Mouse (Mus musculus) small intestine, adult 2 months (tissue): ENCODE data around the gene En2. TPM values are rescaled to one million over a fixed set of nuclear protein-coding genes. Genes with fewer than 3 reads are reported as not detected.

Source experiments
- H3K27ac ChIP-seq: fragments of 200-500 bp; 2 replicates; pipeline ENCODE4 v1.5.1; 2012; ENCODE audit warnings: low read depth, low read length, control low read depth, inconsistent platforms; ENCODE audit not compliant: insufficient read depth
- H3K27me3 ChIP-seq: fragments of 200-500 bp; 2 replicates; pipeline ENCODE4 v1.6.1; 2012; ENCODE audit warnings: mild to moderate bottlenecking, moderate library complexity, low read length, inconsistent platforms; ENCODE audit not compliant: control insufficient read depth, insufficient read depth
- H3K36me3 ChIP-seq: fragments of 200-500 bp; 2 replicates; pipeline ENCODE4 v1.6.1; 2012; ENCODE audit warnings: mild to moderate bottlenecking, low read length, control low read depth, inconsistent platforms; ENCODE audit not compliant: control insufficient read depth, insufficient read depth
- H3K4me1 ChIP-seq: fragments of 200-500 bp; 2 replicates; pipeline ENCODE4 v1.6.1; 2012; ENCODE audit warnings: low read length, inconsistent platforms, mixed read lengths; ENCODE audit not compliant: control insufficient read depth, insufficient read depth, insufficient read length
- H3K4me3 ChIP-seq: fragments of 200-500 bp; 2 replicates; pipeline ENCODE4 v1.5.1; 2012; ENCODE audit warnings: low read depth, mild to moderate bottlenecking, control low read depth, inconsistent platforms, low read length, moderate library complexity
- CTCF ChIP-seq: fragments of 200-500 bp; IDR thresholded peaks from 2 replicates; pipeline ENCODE4 v1.5.1; 2012; ENCODE audit warnings: low read depth, mild to moderate bottlenecking, control low read depth, inconsistent platforms, low read length, moderate library complexity, mixed read lengths; ENCODE audit not compliant: insufficient replicate concordance, insufficient read length; ENCODE audit errors: extremely low read depth
- POLR2A ChIP-seq: fragments of 200-500 bp; IDR thresholded peaks from 2 replicates; pipeline ENCODE4 v1.6.1; 2012; ENCODE audit warnings: low read depth, mild to moderate bottlenecking, control low read depth, inconsistent platforms, low read length, moderate library complexity
- WGBS: fragments of 180-500 bp; shearing (Covaris S2); methylation state at CpG from one replicate; pipeline ENCODE4 v1.1.7; 2018; 5-methylcytosine and 5-hydroxymethylcytosine counted together
- polyA plus RNA-seq: library from polyadenylated mRNA; depleted of rRNA; stranded (reverse); fragments of >200 nt; gene quantifications from 2 replicates; pipeline ENCODE4 v1.2.3, GENCODE M21; 2012

Gene En2
- polyA plus RNA-seq, 1 experiment, result not detected

GRCm38 (mm10) chr5:28124321-28125230 lies 40.9 kb upstream of the En2 start:
- Histone ChIP-seq H3K27me3 (peaks cover 50% of the 10 kb centered on the region), H3K36me3 (no peaks in the 10 kb centered on the region)

GRCm38 (mm10) chr5:28128851-28129250 lies 36.6 kb upstream of the En2 start:
- WGBS, result 44% methylated on average over 1 of the region's 1 CpGs
- no peaks in the 10 kb centered on the region for H3K4me1 ChIP-seq
- no peak overlapping the region for H3K27ac ChIP-seq
- H3K4me3 ChIP-seq, result no peak overlapping the region
- no peaks in the 10 kb centered on the region for H3K36me3 ChIP-seq
- peaks cover 24% of the 10 kb centered on the region for H3K27me3 ChIP-seq
- TF ChIP-seq POLR2A (no peak), CTCF (no peak)

More at GRCm38 (mm10) chr5:28124321-28125230, 40.9 kb upstream of the En2 start:
- TF ChIP-seq CTCF (no peak), POLR2A (no peak)
- H3K4me1 ChIP-seq, result no peaks in the 10 kb centered on the region
- WGBS, result 5% methylated on average over 28 of the region's 28 CpGs
- H3K4me3 ChIP-seq, result no peak overlapping the region
- no peak overlapping the region for H3K27ac ChIP-seq

GRCm38 (mm10) chr5:28132231-28132630 lies 33.3 kb upstream of the En2 start:
- TF ChIP-seq POLR2A (no peak), CTCF (no peak)
- H3K27ac ChIP-seq, result no peak overlapping the region
- no peak overlapping the region for H3K4me3 ChIP-seq
- WGBS, result 79% methylated on average over 5 of the region's 5 CpGs
- no peaks in the 10 kb centered on the region for H3K4me1 ChIP-seq
- H3K27me3 ChIP-seq, result peaks cover 5% of the 10 kb centered on the region
- no peaks in the 10 kb centered on the region for H3K36me3 ChIP-seq

- no peak overlapping the region for H3K4me3 ChIP-seq
- no peaks in the 10 kb centered on the region for H3K27me3 ChIP-seq
- 34% methylated on average over 2 of the region's 2 CpGs for WGBS
- no peaks in the 10 kb centered on the region for H3K4me1 ChIP-seq
- H3K36me3 ChIP-seq, result no peaks in the 10 kb centered on the region
- no peak for TF ChIP-seq POLR2A
- no peak for TF ChIP-seq CTCF
- no peak overlapping the region for H3K27ac ChIP-seq
Observed at GRCm38 (mm10) chr5:28136438-28136837, 29.1 kb upstream of the En2 start.

- Histone ChIP-seq H3K4me1 (no peaks in the 10 kb centered on the region), H3K27ac (no peak overlapping the region), H3K4me3 (no peak overlapping the region), H3K36me3 (no peaks in the 10 kb centered on the region), H3K27me3 (no peaks in the 10 kb centered on the region)
- TF ChIP-seq CTCF (no peak), POLR2A (no peak)
Observed at GRCm38 (mm10) chr5:28144555-28144954, 20.9 kb upstream of the En2 start.

- no peaks in the 10 kb centered on the region for H3K27me3 ChIP-seq
- H3K4me3 ChIP-seq, result no peak overlapping the region
- no peaks in the 10 kb centered on the region for H3K36me3 ChIP-seq
- H3K4me1 ChIP-seq, result no peaks in the 10 kb centered on the region
- no peak for TF ChIP-seq CTCF
- no peak for TF ChIP-seq POLR2A
- H3K27ac ChIP-seq, result no peak overlapping the region
- 61% methylated on average over 8 of the region's 8 CpGs for WGBS
Observed at GRCm38 (mm10) chr5:28146018-28146417, 19.5 kb upstream of the En2 start.

GRCm38 (mm10) chr5:28148473-28148872 lies 17.0 kb upstream of the En2 start:
- Histone ChIP-seq H3K4me1 (no peaks in the 10 kb centered on the region), H3K27me3 (no peaks in the 10 kb centered on the region), H3K4me3 (no peak overlapping the region), H3K27ac (no peak overlapping the region), H3K36me3 (no peaks in the 10 kb centered on the region)
- TF ChIP-seq CTCF, result no peak
- no peak for TF ChIP-seq POLR2A
- WGBS, result 29% methylated on average over 3 of the region's 3 CpGs
